Mouse (Mus musculus): ENCODE results near the gene Snapc3. TPM values are rescaled to one million over a fixed set of nuclear protein-coding genes. Genes with fewer than 3 reads are reported as not detected.
"Not testable (repeated sequence)": the region's sequence is repeated elsewhere in the genome, so short reads cannot be mapped to it uniquely, and the experiment has no call there.

Gene Snapc3
- total and polyA plus RNA-seq, 2 experiments from 2014 or later = 23.6 to 34.6 TPM

DNA sequence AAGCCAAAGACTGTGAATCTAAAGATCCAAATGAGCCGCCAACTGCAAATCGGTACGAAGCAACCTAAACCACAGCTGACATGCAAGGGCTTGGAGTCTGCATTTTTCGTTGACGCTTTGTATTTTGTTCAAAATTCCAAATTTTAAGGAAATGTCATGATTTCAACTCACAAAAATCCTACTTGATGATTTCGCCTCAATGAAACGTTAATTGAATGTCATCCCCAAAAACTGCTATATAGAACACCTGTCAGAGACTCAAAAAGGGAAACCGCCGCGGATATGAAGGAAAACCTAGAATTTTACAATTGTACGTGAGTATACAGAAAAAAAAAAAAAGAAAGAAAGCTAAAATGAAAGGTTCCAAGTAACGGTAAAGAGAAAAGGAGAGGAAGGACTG is 67.7 kb downstream of the Snapc3 start:
- WGBS = 29% methylated on average over 12 of the region's 12 CpGs
- Histone ChIP-seq H3K36me3 (replicated peaks; ENCODE audit: control insufficient read depth, insufficient read depth, low read length) (peaks cover 19% of the 10 kb centered on the region; the same call in 1 of the 2 replicates), H3K4me3 (ENCODE audit: low read depth, low read length) (peak overlapping the region; percentile 98), H3K27me3 (ENCODE audit: control insufficient read depth, insufficient read depth, low read length) (no peaks in the 10 kb centered on the region), H3K27ac (ENCODE audit: low read depth) (peak overlapping the region; percentile 95; the same call in 1 of the 2 replicates), H3K4me1 (ENCODE audit: control insufficient read depth, insufficient read depth) (0 out of 2 replicates have a peak, but pooled peaks cover 4% of the 10 kb centered on the region), H3K9me3 (replicated peaks; ENCODE audit: control insufficient read depth, low read length) (no peaks in the 10 kb centered on the region), H3K9ac (replicated peaks; ENCODE audit: low read depth, low read length) (peak overlapping the region; percentile 88), H3K4me2 (ENCODE audit: low read depth, low read length) (peak overlapping the region; percentile 92)
- DNase-seq (ENCODE audit: low spot score) = no peak
- no peak for ATAC-seq (ENCODE audit: insufficient read depth, low read depth)
- TF ChIP-seq CTCF (IDR thresholded peaks at IDR 0.05; ENCODE audit: low read depth) = no peak
- no peak for TF ChIP-seq EP300 (IDR thresholded peaks at IDR 0.05; ENCODE audit: low read depth)

DNA sequence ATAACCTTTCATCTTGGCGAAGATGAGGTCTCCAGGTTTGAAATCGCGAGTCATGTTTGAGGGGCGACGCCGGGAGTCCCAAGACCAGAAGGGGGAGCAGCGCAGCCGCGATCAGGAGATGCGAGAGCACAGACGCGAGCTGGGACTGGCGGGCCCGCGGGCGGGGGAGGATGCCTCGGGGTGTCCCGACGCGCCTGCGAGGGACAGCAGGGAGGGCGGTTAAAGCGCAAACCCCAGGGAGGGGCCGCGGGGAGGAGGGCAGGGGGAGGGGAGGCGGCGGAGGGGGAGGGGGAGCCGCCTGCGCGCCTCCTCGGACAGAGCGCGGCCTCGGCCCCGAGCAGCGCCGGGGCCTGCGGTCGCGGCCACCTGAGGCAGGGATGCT is 68.2 kb downstream of the Snapc3 start:
- Histone ChIP-seq H3K27me3 (ENCODE audit: control insufficient read depth, insufficient read depth, low read length) (no peaks in the 10 kb centered on the region), H3K9me3 (replicated peaks; ENCODE audit: control insufficient read depth, low read length) (no peaks in the 10 kb centered on the region), H3K36me3 (replicated peaks; ENCODE audit: control insufficient read depth, insufficient read depth, low read length) (peaks cover 17% of the 10 kb centered on the region; the same call in 1 of the 2 replicates), H3K9ac (replicated peaks; ENCODE audit: low read depth, low read length) (peak overlapping the region; percentile 88), H3K4me2 (ENCODE audit: low read depth, low read length) (peak overlapping the region; percentile 92), H3K4me3 (ENCODE audit: low read depth, low read length) (peak overlapping the region; percentile 98), H3K4me1 (ENCODE audit: control insufficient read depth, insufficient read depth) (0 out of 2 replicates have a peak, but pooled peaks cover 4% of the 10 kb centered on the region), H3K27ac (ENCODE audit: low read depth) (peak overlapping the region; percentile 95)
- 1% methylated on average over 27 of the region's 40 CpGs for WGBS
- ATAC-seq (ENCODE audit: insufficient read depth, low read depth) = peak; percentile 86
- TF ChIP-seq EP300 (IDR thresholded peaks at IDR 0.05; ENCODE audit: low read depth) = no peak
- peak; percentile 66 for TF ChIP-seq CTCF (IDR thresholded peaks at IDR 0.05; ENCODE audit: low read depth)
- DNase-seq (ENCODE audit: low spot score) = peak; percentile 86

DNA sequence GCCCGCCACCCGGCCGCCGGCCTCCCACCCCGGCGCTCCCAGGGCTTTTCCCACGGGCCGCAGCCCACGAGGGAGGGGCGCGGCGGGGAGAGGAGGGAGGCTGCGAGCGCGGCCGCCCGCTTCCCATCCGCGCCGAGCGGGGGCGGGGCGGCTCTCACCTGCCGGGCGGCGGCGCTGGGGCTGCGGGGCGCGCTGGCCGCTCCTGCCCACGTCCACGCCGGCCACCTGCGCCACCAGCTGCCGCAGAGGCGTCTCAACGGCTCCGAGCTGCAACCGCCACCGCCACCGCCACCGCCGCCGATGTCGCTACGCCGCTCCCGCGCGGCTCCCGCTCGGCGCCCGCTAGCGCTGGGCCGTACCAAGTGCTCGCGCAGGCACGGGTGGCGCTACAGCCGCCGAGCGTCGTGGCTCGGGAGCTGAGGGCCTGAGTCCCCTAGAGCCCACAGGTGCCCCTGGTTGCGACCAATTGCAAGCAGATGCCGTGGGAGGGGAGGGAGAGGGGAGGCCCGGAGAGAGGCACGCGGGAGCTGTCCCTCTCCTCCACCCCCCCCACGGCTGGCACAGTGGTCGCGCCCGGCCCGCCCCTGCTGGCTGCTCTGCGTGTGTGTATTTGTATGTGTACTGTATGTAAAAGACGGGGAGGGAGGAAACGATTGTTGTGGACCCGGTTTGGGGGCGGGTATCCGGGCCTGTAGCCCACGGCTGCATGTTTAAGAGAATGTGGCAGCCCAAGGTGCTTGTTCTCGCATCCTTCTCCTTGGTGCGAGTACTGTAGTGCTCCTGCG is 68.8 kb downstream of the Snapc3 start, which contains the start of gene Psip1:
Psip1 (minus strand) TSS at position 343 of the 785 bp plus-strand sequence.
- Histone ChIP-seq H3K36me3 (replicated peaks; ENCODE audit: control insufficient read depth, insufficient read depth, low read length) (peaks cover 13% of the 10 kb centered on the region; the same call in 1 of the 2 replicates), H3K9me3 (replicated peaks; ENCODE audit: control insufficient read depth, low read length) (no peaks in the 10 kb centered on the region), H3K4me3 (ENCODE audit: low read depth, low read length) (peak within 1 kb of the TSS; percentile 98), H3K4me1 (ENCODE audit: control insufficient read depth, insufficient read depth) (0 out of 2 replicates have a peak, but pooled peaks cover 4% of the 10 kb centered on the region), H3K4me2 (ENCODE audit: low read depth, low read length) (peak within 1 kb of the TSS; percentile 92), H3K9ac (replicated peaks; ENCODE audit: low read depth, low read length) (peak within 1 kb of the TSS; percentile 88), H3K27ac (ENCODE audit: low read depth) (peak within 1 kb of the TSS; percentile 95), H3K27me3 (ENCODE audit: control insufficient read depth, insufficient read depth, low read length) (no peaks in the 10 kb centered on the region)
- WGBS = under 1% methylated on average over 80 of the region's 86 CpGs
- TF ChIP-seq CTCF (IDR thresholded peaks at IDR 0.05; ENCODE audit: low read depth) (peak; percentile 38; the same call in 1 of the 2 replicates), EP300 (IDR thresholded peaks at IDR 0.05; ENCODE audit: low read depth) (peak; percentile 81; the same call in 1 of the 2 replicates)
- DNase-seq (ENCODE audit: low spot score) = peak; percentile 70
- peak; percentile 88 for ATAC-seq (ENCODE audit: insufficient read depth, low read depth)

DNA sequence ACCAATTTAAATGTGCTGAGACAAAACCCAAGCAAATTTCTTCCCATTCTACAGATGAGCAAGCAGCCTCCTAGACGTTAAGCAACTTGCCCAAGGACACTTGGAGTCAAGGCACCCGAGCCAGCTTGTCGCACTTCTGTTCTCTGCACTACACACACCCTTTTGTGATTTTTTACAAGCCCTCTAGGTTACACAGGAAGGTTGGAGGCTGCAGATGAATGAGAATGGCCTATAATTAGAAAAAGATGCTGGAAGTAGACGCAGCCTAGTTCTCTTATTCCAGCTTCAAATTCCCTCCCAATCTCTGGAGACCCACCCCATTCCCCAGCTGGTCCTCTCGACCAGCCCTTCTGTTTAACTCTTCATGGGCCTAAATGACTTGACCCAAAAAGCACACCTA is 71.6 kb downstream of the Snapc3 start:
- TF ChIP-seq EP300 (IDR thresholded peaks at IDR 0.05; ENCODE audit: low read depth) = no peak
- TF ChIP-seq CTCF (IDR thresholded peaks at IDR 0.05; ENCODE audit: low read depth) = no peak
- WGBS = 35% methylated on average over 5 of the region's 5 CpGs
- H3K27ac ChIP-seq (ENCODE audit: low read depth) = no peak overlapping the region
- H3K9me3 ChIP-seq (replicated peaks; ENCODE audit: control insufficient read depth, low read length) = no peaks in the 10 kb centered on the region
- no peaks in the 10 kb centered on the region for H3K27me3 ChIP-seq (ENCODE audit: control insufficient read depth, insufficient read depth, low read length)
- H3K4me1 ChIP-seq (ENCODE audit: control insufficient read depth, insufficient read depth) = 0 out of 2 replicates have a peak, but pooled peaks cover 4% of the 10 kb centered on the region
- DNase-seq (ENCODE audit: low spot score) (no peak), ATAC-seq (ENCODE audit: insufficient read depth, low read depth) (no peak)
- no peak overlapping the region for H3K9ac ChIP-seq (replicated peaks; ENCODE audit: low read depth, low read length)
- H3K36me3 ChIP-seq (replicated peaks; ENCODE audit: control insufficient read depth, insufficient read depth, low read length) = no peaks in the 10 kb centered on the region
- no peak overlapping the region for H3K4me2 ChIP-seq (ENCODE audit: low read depth, low read length)
- no peak overlapping the region for H3K4me3 ChIP-seq (ENCODE audit: low read depth, low read length)

DNA sequence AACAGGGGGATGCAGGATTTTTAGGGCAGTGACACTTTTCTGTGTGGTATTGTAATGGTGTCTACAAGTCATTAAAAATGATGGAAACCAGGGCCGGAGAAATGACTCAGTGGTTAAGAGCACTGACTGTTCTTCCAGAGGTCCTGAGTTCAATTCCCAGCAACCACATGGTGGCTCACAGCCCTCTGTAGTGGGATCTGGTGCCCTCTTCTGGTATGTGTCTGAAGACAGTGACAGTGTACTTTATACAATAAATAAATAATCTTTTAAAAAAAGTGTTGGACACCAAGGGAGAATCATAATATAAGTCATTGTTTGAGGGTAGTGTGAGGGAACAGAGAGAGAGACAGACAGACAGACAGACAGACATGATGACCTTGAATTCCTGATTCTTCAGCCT is 75.6 kb downstream of the Snapc3 start:
- no peak overlapping the region for H3K9ac ChIP-seq (replicated peaks; ENCODE audit: low read depth, low read length)
- no peaks in the 10 kb centered on the region for H3K4me1 ChIP-seq (ENCODE audit: control insufficient read depth, insufficient read depth)
- no peaks in the 10 kb centered on the region for H3K27me3 ChIP-seq (ENCODE audit: control insufficient read depth, insufficient read depth, low read length)
- DNase-seq (ENCODE audit: low spot score) = no peak
- no peaks in the 10 kb centered on the region for H3K9me3 ChIP-seq (replicated peaks; ENCODE audit: control insufficient read depth, low read length)
- no peak for TF ChIP-seq CTCF (IDR thresholded peaks at IDR 0.05; ENCODE audit: low read depth)
- H3K4me3 ChIP-seq (ENCODE audit: low read depth, low read length) = no peak overlapping the region
- WGBS = 94% methylated on average over 1 of the region's 1 CpGs
- ATAC-seq (ENCODE audit: insufficient read depth, low read depth) = no peak
- no peaks in the 10 kb centered on the region for H3K36me3 ChIP-seq (replicated peaks; ENCODE audit: control insufficient read depth, insufficient read depth, low read length)
- H3K27ac ChIP-seq (ENCODE audit: low read depth) = no peak overlapping the region
- H3K4me2 ChIP-seq (ENCODE audit: low read depth, low read length) = no peak overlapping the region

DNA sequence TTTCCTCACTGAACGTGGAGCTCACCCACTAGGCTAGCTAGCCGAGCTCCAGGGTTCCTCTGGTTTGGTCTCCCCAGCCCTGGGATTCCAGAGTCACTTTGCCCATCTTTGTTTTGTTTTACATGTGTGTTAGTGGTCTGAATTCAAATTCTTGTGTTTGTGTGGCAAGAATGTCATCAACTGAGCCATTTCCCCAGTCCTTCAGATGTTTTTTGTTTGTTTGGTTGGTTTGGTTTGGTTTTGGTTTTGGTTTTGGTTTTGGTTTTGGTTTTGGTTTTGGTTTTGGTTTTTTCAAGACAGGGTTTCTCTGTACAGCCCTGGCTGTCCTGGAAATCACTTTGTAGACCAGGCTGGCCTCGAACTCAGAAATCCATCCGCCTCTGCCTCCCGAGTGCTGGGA is 79.5 kb downstream of the Snapc3 start:
- WGBS = 79% methylated on average over 5 of the region's 5 CpGs

More for the DNA sequence above, 79.5 kb downstream of the Snapc3 start:
- ATAC-seq (ENCODE audit: insufficient read depth, low read depth); H3K9ac ChIP-seq (replicated peaks; ENCODE audit: low read depth, low read length); H3K27me3 ChIP-seq (ENCODE audit: control insufficient read depth, insufficient read depth, low read length); DNase-seq (ENCODE audit: low spot score); H3K27ac ChIP-seq (ENCODE audit: low read depth); H3K4me3 ChIP-seq (ENCODE audit: low read depth, low read length); H3K4me1 ChIP-seq (ENCODE audit: control insufficient read depth, insufficient read depth); H3K9me3 ChIP-seq (replicated peaks; ENCODE audit: control insufficient read depth, low read length); H3K36me3 ChIP-seq (replicated peaks; ENCODE audit: control insufficient read depth, insufficient read depth, low read length); H3K4me2 ChIP-seq (ENCODE audit: low read depth, low read length): not testable (repeated sequence)

Data from heart, postnatal 0 days (tissue).